Mouse (Mus musculus) naive thymus-derived CD4-positive, alpha-beta T cell, adult 2 months (primary cell): ENCODE measurements around the gene Rtn2.

Experiments used
- DNase-seq: peaks from one replicate; pipeline ENCODE4 v3.0.0-alpha.2; 2011; ENCODE audit warnings: low read depth

Gene Rtn2

GRCm38 (mm10) chr7:19319458-19319857 lies 37.0 kb downstream of the Rtn2 start:
- no peak for DNase-seq

GRCm38 (mm10) chr7:19319906-19320305 lies 37.5 kb downstream of the Rtn2 start:
- DNase-seq = peak; percentile 98

- peak; percentile 55 for DNase-seq
Measured at GRCm38 (mm10) chr7:19320637-19321036, 38.2 kb downstream of the Rtn2 start.

DNA sequence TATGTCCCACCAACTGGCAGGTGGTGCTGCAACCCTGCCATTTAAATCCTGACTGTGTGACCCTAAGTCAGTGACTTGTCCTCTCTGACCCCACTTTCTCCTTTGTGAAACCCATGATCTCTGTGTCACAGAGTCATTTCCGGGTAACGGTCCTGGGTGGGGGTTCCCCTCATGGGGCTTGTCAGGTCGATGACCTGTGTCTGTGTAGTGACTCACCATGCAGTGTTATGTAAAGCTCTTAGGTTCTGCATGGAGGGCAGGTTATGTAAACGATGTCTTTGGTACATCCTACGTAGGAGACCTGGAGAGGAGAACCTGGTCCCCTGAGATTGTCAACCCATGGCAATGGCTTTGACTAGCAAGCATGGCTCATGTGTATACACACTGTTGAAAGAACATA lies 39.0 kb downstream of the Rtn2 start:
- DNase-seq = peak; percentile 67

DNA sequence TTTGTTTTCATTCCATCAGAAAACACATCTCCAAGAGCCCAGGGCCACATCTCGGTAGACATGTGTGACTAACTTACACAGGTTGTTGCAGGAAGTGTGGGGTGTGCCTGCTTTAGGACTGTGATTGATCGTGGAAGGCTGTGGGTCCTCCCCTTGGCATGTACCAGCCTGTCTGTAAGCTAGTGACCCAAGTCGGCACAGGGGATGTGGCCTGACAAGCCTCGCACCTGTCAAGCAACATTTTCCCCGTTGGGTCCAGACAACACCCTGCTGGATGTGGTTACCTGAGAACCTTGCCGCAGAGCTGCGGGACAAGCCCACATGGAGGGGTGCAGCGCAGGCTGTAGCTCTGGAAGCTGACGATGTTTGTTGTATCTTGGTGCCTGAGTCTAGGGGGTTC lies 40.1 kb downstream of the Rtn2 start:
- peak; percentile 42 for DNase-seq

GRCm38 (mm10) chr7:19324221-19324620 lies 41.8 kb downstream of the Rtn2 start:
- DNase-seq = no peak

DNA sequence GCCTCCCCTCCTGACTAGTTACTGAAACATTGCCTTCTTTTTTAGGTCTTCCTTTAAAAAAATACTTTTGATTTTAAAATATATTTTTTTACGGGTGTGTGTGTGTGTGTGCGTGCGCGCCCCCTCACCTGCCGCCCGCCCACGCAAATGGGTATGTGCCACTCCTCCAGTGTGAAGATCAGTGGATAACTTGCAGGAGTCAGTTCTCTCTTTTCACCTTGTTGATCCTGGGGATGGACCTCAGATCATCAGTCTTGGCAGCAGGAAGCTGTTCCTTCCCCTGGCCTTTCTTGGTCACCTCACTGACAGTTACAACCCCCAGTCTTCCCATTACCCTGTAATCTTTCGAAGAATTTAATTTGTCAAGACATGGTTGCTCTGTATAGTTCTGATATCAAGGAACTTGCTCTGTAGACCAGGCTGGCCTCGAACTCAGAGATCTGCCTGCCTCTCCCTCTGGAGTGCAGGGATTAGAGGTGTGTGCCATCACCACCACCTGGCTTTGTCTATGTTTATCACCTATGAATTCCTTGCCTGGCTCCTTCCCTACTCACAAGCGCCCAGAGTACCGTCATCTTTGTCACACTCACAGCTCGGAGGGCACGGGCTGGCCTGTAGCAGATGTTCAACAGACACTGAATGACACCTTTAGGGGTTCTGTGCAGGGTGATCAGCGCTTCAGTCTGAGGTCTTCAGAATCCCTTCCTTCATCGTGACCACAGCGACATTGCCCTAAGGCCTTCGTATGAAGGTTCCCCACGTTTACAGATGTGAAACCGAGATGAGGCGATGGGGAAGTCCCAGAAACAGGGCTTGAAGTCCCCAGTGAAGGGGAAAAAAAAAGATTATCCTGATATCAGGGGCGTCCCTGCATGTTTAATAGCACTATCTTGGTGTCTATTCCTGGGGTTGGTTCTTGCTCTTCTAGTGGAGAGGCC lies 43.1 kb downstream of the Rtn2 start:
- DNase-seq = peak; percentile 57

DNA sequence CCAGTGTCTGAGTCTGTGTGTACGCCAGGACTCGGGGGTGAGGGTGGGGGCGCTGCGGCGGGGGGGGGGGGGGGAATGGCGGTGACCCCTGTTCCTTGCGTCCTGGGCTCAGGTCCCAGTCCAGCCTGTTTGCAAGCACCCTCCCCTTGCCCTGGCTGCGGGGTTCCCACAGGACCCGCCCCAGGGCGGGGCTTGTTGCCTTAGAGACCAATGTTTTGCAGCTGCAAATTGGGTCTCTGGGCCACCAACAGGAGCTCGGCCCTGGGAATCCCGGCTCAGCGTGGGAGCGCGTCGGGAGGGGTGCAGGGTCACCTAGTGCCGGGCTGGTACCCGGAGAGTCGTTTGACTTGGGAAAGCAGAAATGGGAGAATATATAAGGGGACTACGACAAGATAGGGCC lies 43.9 kb downstream of the Rtn2 start:
- peak; percentile 81 for DNase-seq

DNA sequence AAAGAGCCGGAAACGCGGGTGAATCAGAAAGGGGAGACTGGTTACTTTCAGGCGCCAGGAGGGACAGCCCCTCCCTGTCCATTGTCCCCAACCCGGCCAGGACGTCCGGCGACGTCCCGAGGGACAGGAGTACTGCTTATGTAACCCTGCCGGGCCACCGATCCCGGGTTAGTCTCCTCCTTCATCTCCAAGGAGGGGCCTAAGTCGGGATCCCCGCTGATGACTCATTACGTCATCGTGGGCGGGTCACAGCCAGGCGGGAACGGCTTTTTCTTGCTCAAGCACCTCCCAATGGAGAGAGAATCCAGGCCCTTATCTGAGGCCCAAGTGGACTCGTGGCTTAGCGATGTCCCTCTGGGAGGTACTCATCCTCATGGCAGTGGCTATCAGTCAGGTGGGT lies 44.7 kb downstream of the Rtn2 start:
- DNase-seq = peak; percentile 44

DNA sequence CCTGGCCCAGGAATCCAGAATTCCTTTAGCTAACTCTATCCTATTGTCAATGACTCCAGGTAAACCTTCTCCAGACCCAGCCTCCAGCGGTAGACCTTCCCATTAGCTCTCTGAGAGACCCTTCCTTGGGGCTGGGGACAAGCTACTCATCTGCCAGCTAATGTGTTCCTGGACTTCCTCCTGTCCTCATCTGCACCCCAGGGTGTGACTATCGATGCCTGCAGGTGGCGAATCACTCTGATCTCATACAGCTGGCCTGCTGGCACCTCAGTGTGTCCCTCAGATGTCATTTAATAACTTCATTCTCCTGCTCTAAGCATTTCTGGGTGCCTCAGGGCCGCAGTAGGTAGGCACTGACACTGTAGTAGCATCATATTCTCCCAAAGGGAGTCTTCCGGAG lies 45.4 kb downstream of the Rtn2 start:
- DNase-seq = no peak

GRCm38 (mm10) chr7:19328425-19328824 lies 46.0 kb downstream of the Rtn2 start:
- DNase-seq = peak; percentile 60

GRCm38 (mm10) chr7:19331910-19332309 lies 49.5 kb downstream of the Rtn2 start:
- no peak for DNase-seq

DNA sequence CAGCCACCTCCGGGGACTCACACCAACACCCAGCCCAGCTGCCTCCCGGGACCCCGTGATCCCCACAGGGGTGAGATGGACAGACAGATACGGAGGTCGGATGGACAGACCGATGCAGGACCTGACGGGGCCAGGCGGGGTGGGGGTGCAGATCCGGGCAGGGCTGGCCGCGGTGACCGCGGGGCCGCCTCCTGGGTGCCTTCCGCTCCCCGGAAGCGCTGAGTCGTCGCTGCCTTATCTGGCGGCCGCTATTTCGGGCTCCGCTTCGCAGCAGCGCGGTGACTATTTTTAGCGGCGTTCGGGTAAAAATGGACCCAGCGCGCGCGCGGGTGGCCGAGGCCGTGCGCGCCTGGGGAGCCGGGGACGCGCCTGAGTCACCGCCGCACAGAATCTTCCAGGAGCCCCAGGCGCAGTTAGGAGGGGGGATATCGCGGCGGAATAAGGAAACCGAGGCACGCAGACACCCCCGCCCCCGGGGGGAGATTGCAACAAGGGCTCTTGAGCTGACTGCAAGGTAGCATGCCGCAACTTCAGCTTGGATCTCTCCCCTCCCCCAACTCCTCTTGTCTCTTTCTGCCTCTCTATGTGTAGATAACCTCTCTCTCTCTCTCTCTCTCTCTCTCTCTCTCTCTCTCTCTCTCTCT lies 50.4 kb downstream of the Rtn2 start:
- peak; percentile 84 for DNase-seq

DNA sequence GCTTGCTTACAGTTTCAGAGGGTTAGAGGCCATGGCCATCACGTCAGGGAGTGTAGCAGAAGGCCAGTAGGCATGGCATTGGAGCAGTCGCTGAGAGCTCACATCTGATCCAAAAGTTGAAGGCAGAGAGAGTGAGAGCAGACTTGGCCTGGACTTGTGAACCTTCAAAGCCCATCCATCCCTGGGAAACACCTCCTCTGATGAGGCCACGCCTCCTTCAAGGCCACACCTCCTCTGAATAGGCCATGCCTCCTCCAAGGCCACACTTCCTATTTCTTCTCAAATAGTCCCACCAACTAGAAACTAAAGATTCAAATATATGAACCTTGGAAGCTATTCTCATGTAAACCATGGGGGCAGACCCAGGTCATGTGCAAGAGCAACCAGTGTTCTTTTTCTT lies 53.2 kb downstream of the Rtn2 start:
- DNase-seq = no peak

DNA sequence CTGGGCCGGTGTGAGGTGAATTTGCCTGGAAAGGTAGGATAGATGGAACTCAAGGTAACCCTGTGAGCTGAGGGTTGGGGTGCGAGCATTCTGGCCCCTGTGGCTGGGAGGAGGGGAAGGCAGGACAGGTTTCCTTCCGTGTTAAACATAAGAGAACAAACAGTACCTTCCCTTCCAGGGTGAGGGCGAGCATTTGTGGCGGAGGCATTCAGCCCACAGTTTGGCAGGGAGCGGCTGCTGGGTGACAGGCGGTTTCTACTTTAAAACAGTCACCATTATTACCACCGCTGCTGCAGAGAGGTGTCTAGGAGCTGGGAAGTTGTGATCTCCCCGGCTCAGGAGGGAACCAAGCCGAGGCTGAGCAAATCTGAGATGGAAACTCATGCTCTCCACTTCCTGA lies 54.7 kb downstream of the Rtn2 start:
- no peak for DNase-seq

GRCm38 (mm10) chr7:19338060-19338459 lies 55.6 kb downstream of the Rtn2 start:
- DNase-seq = no peak

- no peak for DNase-seq
Measured at GRCm38 (mm10) chr7:19338596-19338995, 56.2 kb downstream of the Rtn2 start.

DNA sequence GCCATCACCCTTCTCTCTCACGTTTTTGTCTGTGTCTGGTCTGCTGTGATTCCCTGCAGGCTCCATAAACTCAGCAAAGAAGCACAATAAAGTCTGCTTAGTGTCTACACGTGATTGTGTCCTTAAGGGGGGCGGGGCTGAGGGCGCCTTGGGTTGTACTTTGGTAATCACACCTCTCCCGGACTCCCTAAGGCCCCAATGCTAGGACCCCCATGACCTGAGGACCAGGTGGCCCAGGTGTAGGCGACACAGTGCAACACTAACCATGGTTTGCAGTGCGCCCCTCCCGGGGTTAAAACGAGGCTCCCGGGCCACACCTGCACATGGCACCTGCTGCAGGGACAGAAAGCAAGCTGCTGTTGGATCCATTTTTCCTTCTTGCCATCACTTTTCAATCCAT lies 58.8 kb downstream of the Rtn2 start:
- DNase-seq = no peak

- DNase-seq = peak; percentile 31
Measured at GRCm38 (mm10) chr7:19341761-19342409, 59.5 kb downstream of the Rtn2 start.

DNA sequence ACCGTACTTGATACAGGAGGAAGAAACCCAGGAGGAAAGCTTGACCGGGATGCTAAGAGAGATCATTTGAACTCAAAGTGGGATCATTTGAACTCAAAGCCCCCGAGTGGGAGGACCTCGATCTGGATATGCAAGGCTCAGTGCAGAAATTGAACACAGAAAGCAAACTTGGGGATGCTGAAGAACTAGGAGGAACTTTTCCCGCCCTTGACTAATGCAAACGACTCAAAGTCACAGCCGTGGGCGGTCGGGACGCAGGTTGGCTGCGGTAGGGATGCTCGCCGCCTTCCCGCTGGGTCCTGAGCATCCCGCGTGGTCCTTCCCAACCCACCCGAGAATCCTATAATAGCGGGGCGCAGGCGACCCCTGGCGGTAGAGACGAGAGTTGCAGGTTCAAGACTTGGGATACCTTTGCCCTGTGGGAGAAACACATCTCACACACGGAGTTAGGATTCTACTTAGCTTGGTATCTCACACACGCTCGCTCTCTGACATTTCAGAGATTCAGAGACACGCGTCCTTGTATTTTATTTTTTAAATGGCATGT lies 60.1 kb downstream of the Rtn2 start:
- peak; percentile 88 for DNase-seq

DNA sequence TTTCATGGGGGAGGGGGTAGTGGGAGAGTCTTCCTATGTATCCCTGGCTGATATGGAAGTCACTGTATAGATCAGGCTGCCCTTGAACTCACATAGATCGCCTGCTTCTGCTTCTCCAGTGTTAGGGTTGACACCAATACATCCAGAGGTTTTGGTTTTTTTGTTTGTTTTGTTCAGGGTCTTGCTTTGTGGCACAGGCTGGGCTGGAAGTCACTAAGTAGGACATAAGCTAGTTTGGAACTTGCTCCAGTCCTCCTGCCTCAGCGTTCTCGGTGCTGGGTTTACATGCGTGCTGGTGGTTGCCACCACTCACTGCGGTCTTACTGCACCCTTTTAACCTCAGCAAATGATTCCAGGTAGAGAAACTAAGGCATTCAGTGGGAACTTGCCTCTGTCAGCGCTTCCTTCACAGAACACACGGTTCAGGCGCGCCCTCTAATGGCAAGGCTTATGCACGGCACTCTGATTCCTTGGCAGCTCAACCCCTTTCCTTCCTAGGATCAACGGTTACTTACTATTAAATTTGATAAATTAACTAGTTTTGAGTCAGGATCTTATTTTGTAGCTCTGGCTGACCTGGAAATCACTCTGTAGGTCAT lies 60.9 kb downstream of the Rtn2 start:
- peak; percentile 90 for DNase-seq

DNA sequence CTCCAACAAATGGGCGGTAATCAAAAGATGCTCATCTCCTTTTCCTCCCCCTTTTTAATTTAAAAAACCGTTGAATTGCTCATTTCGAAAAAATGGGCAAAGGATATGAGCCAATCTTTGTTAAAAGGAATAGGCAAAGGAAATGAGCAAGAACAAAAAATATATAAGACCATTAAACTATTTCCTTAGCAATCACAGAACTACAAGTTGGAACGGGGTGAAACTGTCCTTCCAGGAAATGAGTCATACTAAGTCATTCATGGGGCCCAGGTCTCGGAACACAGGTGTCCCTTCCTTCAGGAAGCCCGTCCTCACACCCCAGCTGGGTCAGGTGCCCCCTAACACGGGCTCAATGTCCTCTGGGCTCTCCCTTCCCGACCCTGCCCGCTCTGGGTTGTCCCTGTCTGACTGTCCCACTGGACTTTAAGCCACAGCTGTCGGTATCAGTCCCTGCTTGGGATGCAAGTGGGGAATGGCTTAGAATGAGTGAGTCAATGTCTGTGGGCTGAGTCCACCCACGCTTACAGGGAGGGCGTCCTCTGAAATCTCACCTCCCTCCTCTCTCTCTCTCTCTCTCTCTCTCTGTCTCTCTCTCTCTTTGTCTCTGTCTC lies 61.9 kb downstream of the Rtn2 start, which contains the start of gene Ercc1:
Gene Ercc1 (plus strand): TSS at position 542 of the 611 bp plus-strand sequence.
- DNase-seq = no peak
